Mouse (Mus musculus) lung, postnatal 0 days (tissue): ENCODE measurements around the gene Golga3.

Source experiments
- CTCF ChIP-seq: IDR thresholded peaks from 2 replicates; pipeline ENCODE4 v1.5.1; 2016; ENCODE audit warnings: antibody characterized with exemption, mild to moderate bottlenecking
- EP300 ChIP-seq: IDR thresholded peaks from 2 replicates; pipeline ENCODE4 v1.6.1; 2016; ENCODE audit warnings: antibody characterized with exemption, mild to moderate bottlenecking, control low read depth

DNA sequence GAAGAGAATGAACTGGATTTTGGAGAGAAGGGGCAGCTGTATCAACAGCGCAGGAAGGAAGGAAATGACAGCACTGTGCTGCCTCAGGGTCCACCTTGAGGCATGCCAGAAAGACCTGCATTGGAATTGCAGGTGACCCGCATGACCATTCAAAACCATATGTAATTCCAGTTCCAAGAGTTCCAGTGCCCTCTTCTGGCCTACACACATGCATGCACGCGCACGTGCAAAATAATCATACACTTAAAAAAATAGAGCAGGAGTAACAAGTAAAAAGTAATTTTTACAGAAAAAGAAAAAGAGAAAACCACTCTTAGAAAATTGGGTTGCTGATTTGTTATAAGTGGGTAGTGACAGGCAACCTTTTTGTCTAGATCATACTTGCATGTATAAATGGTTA, 33.5 kb upstream of the Golga3 start:
- TF ChIP-seq CTCF: peak; percentile 64
- no peak for TF ChIP-seq EP300
